Mouse (Mus musculus) v-Abl transformed pro-B cells (cell line): ENCODE measurements around the gene C1qtnf9.

ENCODE experiments used
- in situ Hi-C, 2 experiments: fragments of 400-800 bp; cut with MboI; formaldehyde crosslinking; loops; one replicate each; pipeline ENCODE4 v1.15.1; 2025; ENCODE audit not compliant: unreplicated experiment in 2 of 2

C1qtnf9 gene

DNA sequence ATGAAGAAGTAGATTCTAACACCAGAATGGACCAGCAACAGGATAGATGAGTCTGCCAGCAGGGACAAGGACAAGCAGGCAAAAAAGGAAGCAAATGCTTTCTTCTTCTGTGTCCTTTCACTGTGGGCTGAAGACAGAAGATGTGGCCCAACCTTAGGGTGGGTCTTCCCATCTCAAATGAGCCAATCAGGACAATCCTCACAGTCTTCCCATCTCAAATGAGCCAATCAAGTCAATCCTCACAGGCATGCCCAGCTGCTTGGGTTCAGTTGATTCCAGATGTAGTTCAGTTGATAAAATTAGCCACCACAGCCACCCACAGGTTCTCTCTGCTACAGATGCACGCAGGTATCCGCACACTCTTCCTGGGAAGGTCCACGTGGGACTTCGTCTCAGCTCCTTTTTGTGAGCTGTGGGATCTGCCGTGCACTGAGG lies 9.6 kb downstream of the C1qtnf9 start:
- in situ Hi-C loops = loop anchor here (5.0 to 10.0 kb wide), 4 partner anchors 73 to 1173 kb away; no protein-coding TSS in a partner anchor

DNA sequence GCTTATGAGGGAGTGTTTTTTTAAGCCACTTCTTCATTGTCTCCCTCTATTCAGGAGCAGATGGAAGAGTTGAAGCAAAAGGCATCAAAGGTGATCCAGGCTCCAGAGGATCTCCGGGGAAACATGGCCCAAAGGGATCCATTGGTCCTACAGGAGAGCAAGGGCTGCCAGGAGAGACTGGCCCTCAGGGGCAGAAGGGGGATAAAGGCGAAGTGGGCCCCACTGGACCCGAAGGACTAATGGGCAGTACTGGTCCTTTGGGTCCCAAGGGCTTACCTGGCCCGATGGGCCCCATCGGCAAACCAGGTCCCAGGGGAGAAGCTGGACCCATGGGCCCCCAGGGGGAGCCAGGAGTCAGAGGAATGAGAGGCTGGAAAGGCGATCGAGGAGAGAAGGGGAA lies 11.3 kb downstream of the C1qtnf9 start:
- in situ Hi-C loops = loop anchor here (5.0 to 10.0 kb wide), 4 partner anchors 74 to 1174 kb away; no protein-coding TSS in a partner anchor

DNA sequence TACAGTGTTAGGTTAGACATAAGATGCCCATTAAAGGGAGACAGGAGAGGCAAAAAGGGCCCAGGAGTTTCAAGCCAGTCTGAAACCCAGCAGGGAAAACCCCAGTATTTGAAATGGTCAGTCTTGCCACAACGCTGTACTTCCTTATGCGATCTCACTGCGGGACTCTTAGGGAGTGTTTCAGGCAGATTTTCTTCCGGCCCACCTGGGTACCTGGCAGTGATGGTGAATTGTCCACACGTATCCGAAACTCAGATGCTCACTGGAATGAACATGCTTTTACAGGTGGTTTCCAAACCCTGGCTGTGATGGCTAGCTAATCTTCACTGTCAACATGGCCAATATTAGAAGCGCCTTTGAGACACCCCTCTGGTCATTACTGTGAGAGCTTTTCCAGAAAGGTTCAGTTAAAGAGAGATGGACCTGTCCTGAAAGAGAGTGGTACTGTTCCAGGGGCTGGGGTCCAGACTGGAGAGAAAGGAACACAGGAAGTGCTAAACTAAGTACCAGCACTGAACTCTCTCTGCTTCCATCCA lies 14.3 kb downstream of the C1qtnf9 start:
- in situ Hi-C loops = no loop called here

DNA sequence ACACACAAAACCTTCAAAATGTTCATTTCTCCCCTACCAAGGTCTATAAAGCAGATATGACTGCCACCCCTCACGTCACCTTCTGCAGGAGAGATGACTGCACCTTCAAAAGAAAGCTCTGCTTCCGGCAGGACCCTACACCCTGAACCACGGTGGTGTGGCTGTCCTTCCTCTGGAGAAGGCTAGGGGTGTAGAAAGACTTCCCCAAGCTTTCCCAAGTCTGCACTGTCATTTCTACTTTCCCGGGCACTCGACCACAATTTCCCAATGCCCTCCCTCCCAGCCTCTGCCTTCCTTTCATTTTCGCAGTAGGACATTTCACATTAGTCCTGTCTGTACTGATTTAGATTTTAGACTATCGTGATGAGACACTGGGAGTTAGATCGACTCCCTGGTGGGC lies 15.3 kb downstream of the C1qtnf9 start:
- in situ Hi-C loops = no loop called here

DNA sequence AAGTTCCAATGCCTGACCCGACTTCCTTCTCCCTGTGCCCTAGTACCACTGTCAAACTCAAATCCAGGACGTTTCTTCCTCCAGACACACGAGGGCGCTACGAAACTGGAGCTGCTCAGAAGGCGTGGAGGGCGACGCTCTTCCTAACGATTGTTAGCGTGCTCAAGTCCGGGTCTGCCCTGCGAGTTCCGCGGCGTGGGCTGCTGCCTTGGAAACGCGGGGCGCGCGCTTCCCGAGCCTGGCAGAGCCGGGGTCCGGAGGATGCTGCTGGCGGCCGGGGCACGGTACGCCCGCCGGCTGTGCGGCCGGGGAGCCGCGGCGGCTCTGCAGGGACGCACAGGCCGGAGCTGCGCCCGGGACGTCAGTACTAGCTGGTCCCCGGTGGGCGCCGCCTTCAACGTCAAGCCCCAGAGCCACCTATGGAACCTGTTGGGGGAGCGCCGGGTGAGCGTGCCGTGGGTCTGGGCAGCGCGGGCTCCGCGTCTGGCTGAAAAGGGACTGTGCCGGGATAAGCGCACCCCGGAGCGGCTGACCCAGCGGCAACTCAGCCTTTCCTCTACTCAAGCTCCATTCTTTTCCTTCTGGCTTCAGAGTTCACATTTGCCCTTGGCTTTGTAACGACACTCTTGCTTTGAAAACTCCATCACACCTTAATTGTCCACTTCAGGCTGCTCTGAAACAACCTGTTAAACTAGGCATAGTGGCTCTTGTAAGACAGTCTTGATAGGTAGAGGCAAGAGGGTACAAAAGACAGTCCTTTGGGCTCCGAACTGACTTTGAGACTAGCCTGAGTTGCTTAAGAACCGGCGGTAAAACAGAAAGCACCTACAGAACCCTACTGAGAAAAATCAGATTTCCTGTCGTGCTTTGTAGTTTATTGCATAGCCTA lies 16.7 kb downstream of the C1qtnf9 start, which contains the start of gene Mipep:
Mipep (plus strand) TSS at position 147 of the 889 bp plus-strand sequence.
- in situ Hi-C loops = no loop called here

DNA sequence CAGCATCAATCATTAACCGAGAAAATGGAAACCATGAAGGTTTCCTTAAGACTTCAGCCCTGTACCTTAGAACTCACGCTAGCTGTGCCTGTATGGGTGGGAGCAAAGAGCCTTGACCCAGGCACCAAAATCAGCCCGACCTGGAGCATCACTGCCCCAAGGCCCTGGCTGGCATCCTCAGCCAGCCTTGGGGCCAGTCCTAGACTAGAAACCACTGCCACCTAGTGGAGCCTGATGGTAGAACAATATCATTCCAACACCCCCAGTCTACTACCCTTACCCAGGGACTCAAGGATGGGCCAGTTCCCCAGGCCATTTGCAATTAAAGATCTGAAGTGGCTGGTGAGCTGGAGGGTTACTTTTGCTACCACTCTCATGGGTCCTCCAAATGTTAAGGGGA lies 22.2 kb downstream of the C1qtnf9 start:
- in situ Hi-C loops = no loop called here

DNA sequence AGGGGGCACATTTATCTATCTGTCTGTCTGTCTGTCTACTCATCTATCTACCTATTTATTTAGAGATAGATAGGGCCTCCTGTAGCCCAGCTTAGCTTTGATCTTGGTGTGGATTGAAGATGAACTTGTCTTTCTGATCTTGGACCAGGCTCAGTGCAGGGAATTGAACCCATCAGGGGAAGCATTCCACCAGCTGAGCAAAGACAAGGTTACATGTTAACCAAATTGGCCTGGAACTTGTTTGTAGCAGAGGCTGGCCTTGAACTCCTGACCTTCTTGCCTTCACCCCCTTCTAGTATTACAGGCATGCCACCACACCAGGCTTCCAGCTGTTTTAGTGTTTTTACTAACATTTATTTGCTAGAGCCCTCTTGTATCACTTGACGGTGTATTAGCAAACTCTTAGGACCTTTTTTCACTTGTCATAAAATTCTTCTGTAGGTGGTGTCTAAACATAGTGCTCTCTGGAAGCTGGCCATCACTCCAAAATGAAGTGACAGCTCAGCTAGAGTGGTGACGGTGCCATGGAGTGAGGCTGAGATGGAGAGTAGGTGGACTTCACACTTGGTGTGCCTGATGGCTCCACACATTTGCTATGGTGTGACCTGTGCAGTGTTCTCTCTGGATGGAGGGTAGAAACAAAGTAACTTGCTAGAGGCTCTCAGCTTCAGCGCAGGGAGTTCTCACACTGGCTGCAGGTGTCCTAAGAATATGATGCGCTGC lies 28.8 kb downstream of the C1qtnf9 start:
- in situ Hi-C loops = loop anchor here (5.0 kb wide), 4 partner anchors 291 to 501 kb away; no protein-coding TSS in a partner anchor

DNA sequence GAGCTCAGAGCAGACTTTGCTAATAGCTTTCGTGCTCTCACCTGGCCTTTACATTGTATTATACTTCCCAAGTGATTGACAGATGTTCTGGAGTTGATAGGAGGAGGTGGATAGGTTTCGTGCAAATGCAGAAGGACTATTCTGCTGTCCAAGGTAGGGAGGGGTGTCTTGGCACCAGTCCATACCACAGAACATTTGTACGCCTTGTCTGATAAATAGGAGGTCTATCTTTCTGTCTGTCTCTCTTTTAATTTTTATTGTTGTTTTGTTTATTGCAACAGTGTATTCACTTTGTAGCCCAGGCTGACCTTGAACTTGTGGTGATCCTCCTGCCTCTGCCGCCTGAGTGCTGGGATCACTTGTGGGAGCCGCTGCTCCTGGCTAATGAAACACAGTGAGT lies 29.7 kb downstream of the C1qtnf9 start:
- in situ Hi-C loops = loop anchor here (5.0 kb wide), 4 partner anchors 290 to 500 kb away; no protein-coding TSS in a partner anchor

DNA sequence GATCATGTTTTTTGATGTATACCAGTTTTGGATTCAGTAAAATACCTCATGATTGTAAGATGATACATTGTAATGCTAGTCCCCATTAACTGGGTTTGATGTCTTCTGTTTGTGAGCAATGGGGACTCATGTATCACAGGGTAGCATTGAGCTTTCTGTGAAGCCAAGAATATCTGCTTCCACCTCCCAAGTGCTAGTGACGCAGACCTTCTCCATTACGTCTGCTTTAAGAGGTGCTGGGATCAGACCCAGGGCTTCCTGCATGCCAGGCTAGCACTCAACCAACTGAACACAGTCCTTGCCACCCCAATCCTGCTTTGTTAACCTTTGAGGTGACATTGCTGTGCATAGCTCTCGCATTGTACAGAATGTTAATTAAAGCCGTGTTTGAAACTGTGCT lies 30.8 kb downstream of the C1qtnf9 start:
- in situ Hi-C loops = loop anchor here (5.0 kb wide), 4 partner anchors 289 to 499 kb away; no protein-coding TSS in a partner anchor

DNA sequence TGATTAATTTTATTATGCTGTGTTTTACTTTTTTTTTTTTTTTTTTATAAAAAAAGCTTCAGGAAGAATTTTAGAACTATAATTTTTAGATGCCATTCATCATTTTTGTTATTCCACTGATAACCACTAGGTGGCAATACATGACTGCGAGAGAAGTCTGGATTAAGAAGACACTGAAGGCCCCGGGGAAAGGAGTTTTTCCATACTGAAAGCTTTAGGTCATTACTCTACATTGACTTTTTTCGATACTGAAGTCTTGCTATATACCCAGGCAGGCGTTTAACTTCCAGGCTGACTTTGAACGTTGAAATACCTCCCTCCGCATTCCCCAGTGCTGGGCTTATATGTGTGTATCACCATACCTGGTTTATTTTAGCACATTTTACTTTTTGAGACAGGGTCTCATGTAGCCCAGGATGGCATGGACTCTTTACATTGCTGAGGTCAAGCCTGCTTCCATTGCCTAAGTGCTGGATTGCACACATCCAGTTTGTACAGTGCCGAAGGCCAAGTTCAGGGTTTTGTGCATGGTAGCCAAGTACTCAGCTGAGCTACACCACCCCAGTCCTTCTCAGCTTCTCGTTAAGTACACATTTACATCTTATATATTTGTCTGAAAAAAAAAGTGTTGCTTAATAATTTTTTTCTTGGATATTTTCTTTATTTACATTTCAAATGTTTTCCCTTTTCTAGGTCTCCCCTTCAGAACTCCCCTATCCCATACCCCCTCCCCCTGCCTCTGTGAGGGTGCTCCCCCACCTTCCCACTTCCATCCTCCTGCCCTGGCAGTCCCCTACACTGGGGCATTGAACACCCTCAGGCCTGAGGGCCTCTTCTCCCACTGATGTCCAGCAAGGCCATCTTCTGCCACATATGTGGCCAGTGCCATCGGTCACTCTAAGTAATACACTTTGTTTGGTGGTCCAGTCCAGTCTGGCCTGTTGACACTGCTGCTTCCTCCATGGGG lies 32.1 kb downstream of the C1qtnf9 start:
- in situ Hi-C loops = loop anchor here (5.0 to 10.0 kb wide), 5 partner anchors 285 to 497 kb away; no protein-coding TSS in a partner anchor

DNA sequence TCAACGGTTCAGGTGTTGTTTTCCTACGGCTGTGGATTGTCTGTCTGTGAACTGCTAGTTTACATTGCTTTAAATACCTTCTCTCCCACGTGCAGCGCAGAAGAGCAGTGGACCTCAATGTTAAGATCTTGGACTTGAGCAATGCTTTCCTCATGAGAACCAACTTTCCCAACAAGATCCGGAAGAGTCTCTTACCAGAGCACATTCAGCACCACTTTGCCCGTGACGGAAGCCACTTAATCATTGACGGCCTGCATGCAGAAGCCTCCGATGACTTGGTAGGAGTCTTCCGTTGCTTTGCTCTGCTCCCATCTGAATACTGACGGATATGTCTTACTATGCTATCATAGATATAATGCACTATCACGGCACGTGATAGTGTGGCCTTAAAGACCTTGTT lies 34.1 kb downstream of the C1qtnf9 start:
- in situ Hi-C loops = loop anchor here in 1 of 2 experiments (10.0 kb wide), 1 partner anchor 283 kb away; no protein-coding TSS in a partner anchor

DNA sequence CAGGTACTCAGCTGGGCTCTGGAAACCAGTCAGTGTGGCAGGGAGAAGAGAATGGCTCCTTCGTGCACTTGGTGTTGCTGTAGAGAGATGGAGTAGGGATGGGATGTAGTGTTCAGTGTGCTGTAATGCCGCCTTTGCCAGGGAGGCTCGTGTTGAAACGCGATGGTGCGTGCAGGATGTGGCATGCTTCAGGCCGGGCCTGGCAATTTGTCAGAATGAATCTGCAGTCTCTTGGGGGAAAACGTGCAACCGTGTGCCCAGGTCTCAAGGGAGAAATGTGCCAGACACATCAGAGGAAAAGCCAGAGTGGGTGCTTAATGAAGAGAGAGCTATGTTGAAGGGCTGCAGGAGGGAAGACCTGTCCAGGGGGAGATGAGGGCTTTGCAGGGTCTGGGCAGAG lies 37.0 kb downstream of the C1qtnf9 start:
- in situ Hi-C loops = loop anchor here in 1 of 2 experiments (10.0 kb wide), 1 partner anchor 280 kb away; no protein-coding TSS in a partner anchor

DNA sequence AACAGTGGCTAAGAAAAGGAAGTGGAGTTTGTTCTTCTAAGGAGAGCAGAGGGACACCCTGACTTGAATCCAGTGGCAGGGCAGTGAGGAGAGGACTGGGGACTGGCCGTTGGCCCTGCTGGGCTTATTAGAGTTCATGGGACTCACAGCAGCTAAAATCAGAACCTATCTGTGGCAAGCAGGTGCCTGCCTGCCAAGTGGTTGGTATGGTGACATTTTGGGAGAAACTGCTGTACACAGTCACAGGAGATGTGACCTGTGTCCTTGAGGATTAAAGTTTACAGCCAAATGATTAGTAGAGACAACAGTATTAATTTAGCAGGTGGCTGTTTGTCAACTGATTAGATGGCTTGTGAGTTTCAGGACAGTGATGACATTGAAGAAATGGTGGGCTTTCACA lies 37.9 kb downstream of the C1qtnf9 start:
- in situ Hi-C loops = loop anchor here in 1 of 2 experiments (10.0 kb wide), 1 partner anchor 279 kb away; no protein-coding TSS in a partner anchor

DNA sequence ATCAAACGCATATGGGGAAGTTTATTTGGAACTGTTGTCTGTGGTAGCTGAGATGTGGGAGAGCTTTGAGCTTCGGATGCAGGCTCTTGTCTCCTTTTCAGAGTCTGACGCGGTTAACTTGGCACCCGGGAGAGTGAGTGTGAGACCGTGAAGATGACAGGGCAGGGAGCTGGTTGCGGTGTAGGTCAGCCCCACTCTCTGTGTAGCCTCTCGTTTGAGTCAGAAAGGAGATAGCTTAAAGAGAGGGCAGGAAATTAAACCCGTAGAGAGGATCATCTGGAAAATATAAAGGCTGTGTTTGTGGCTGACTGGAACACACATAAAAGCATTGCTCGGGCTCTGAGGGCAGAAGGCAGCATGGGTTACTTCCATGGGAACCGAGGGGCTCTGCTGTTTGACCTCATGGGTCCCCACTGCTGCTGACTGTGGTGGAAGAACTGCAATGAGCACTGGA lies 39.0 kb downstream of the C1qtnf9 start:
- in situ Hi-C loops = loop anchor here in 1 of 2 experiments (10.0 kb wide), 1 partner anchor 278 kb away; no protein-coding TSS in a partner anchor

DNA sequence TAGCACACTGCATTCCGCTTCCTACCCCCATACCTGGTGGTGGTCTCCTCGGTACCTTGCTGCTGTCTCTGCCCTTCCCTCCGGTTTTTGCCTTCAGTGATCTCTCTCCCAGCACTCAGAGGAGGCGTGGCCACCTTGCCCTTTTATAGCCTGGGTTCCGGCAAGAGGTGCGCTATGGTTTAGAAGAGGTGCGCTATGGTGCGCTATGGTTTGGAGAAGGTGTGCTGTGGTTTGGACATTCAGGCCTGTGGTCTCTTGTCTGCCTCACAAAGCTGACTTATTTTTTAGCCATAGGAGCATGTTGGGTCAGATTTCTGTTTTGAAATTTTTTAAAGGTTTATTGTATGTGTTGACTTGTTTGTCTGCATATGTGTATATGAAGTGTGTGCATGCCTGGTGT lies 41.9 kb downstream of the C1qtnf9 start:
- in situ Hi-C loops = loop anchor here in 1 of 2 experiments (10.0 kb wide), 1 partner anchor 275 kb away; no protein-coding TSS in a partner anchor

DNA sequence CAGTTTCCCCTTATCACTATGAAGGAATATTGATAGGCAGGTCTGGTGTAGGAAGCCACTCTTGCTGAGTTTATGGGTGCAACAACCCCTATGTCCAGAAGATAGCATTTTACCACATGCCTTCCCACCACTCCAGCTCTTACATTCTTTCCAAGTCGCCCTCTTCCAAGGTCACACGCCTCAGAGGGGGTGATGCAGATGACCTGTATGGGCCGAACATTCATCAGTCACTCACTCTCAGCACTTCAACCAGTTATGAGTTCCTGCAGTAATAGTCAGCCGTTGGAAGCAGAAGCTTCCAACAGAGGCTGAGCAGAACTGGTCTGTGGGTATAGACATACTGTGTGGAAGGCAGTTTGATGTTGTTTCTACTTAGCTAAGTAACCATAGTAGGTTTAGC lies 43.6 kb downstream of the C1qtnf9 start:
- in situ Hi-C loops = no loop called here

DNA sequence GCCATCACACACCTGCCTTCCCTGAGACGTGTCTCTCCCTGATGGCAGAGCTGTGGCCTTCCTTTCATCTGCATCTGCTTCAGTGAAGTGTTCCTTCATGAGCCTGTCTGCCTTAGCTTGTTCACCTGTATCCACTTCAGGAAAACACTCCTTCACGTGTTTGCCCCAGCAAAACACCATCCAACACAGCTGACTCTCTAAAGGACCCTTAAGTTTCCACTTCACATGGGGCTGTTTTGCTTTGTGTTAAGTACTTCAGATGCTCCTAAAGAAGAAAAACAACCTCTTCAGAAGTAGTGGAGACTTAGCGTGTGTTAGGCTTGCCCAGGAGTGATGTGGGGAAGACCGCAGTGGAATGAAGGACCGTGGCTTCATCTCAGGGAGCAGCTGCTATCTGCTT lies 47.2 kb downstream of the C1qtnf9 start:
- in situ Hi-C loops = no loop called here

DNA sequence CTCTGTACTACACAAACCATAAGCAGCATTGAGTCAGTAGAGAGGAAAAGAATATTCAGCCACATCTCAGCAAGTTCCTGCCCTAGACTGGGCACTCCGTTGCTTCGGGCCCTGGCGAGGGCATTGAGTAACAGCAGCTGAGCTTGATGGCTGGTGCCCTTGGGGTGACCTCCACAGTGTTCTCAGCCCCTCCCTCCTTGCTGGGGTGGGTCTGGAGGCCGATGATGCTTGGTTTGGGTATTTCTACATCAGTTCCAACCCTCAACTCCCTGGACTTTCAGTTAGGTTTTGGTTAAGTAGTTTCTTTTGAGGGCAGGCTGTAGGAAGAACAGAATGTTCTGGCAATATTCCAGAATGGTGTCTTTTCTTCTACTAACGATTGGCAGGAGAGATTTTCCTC lies 50.1 kb downstream of the C1qtnf9 start:
- in situ Hi-C loops = no loop called here

DNA sequence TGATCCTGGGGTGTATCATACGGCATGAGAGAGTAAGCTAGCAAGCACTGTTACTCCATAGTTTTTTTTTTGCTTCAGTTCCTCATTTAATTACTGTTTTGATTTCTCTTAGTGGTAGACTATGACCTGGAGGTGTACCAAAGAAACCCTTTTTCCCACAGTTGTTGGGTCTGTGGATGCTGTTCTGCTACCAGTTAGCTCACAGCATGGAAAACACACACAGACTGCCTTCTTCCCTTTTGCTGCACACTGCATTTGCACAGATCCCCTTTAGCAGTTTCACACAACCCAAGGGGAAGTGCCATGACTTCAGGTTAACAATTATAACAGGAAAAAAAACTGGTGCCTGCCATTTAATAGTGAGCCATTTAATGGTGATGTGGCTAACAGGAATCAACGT lies 62.2 kb downstream of the C1qtnf9 start:
- in situ Hi-C loops = no loop called here
